Mouse (Mus musculus): ENCODE results near the gene Eaf2.

- TF ChIP-seq POLR2A (IDR thresholded peaks at IDR 0.05; ENCODE audit: low read depth, low read length) (no peak), CTCF (IDR thresholded peaks at IDR 0.05; ENCODE audit: borderline replicate concordance, insufficient read depth, low read length) (no peak)
Observed at GRCm38 (mm10) chr16:36885912-36886311, 11.1 kb upstream of the Eaf2 start.
